Mouse (Mus musculus): ENCODE data around the gene Zfp266. TPM values are rescaled to one million over a fixed set of nuclear protein-coding genes. Genes with fewer than 3 reads are reported as not detected.

Gene Zfp266
- 31.1 TPM for total RNA-seq (2023)

DNA sequence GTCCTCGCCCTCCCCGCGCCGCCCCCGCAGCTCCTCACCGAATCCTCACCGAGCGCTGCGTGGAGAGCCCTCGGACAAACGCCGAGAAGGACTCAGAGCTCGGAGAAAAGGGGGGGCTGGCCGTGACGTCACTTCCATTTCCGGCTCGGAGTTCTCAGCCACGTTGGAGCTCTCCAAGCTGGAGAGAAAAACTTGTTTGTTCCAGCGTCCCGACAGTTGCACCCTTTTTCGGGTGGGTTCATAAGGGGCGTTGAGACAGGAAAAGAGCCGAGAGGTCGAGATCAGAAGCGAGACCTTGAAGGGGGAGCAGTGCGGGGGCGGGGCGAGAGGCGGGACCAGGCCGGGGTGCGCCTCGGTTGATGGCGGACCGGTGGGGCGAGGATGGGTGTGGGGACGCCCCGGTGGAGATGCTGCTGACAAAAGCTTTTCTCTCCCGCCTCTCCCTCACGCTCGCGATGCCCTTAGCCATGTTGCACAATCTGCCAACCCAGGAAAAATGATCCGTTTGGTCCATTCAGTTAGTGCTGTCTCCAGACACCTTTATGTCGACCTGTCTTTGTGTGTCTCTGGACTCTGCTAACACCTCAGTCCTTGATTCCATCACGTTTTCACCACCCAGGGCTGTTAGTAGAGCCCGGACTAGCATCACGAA, at the start of gene Zfp266:
Gene Zfp266, minus strand, starts transcription at position 112 of the 652 bp plus-strand sequence.

DNA sequence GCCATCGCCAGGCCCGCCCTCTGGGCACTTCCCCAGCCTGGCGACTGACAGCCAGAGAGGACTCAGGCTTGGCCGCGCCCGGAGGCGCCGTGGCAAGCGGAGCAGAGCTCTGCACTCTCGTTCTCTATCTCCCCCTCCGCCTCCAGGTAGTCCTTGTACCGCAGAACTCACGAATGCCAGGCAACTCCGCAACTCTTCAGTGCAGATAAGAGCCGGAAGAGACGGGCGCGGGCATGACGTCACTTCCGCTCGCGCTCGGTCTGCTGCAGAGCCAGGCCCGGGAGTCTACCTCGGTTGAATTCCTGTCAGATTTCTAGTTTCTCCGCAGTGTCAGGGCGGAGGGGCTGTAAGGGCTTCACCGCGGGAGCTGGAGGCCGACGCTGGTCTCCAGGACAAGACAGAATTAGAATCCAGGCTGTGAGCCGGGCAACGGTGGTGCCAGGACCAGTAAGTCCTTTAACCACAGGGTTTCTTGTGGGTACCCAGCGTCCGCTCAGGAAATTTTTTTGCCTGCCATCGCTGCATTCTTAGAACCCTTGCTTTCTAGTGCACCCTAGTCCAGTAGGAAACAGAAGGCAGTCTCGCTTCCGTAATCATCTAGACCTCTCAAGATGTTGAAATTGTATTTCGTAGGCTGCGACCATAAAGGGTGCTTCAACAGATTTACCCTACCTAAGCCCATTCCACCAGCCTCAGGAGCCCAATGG, 28.5 kb downstream of the Zfp266 start, which contains the start of gene Zfp426:
Gene Zfp426, minus strand, starts transcription at position 220 of the 707 bp plus-strand sequence.

DNA sequence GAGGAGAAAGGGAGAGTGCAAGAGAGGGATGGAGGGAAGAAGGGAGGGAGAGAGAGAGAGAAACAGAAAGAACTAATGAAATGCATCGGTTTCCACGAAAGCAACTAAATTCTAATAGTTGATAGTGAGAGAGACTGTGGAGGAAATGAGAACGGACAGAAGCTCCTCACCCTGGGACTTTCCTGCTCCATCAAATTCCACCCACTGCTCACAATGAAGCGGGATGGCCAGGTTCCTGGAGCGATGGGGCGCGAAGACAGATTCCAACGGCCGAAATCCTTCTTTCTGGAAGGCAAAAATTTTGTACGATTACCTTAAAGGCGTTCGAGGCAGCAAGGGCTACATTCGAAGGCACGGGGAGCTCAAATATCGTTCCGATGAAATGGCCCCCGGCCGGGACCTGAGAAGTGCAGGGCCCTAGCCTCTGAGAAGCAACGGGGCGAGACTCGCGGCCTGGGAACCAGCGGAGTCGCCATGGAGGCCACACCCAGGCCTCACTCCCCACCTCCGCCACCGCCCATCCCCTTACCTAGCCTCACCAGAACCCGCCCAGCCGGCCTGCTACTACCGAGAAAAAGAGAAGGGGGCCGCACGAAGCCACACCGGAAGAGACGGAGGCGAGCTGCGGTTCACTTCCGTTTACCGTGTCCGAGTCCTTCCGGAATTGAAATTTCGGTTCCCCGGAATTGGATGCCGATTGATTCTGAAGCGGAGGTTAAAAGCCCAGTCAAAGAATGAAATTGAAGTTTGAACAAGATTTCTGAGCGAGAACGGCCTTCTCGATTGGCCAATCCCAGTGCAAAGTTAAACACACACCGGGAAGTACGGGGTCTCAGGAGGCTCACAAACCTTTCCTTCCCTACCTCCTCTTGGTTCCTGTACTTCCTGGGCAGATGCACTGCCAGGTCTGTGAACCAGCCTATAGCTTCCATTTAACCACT, 61.6 kb downstream of the Zfp266 start, which contains the start of gene Zfp26:
Gene Zfp26, minus strand, starts transcription at position 786 of the 941 bp plus-strand sequence.

Other genes with a start within 250 kb of the Zfp266 start
- gene Olfr39, start 239.1 kb downstream of the Zfp266 start, total RNA-seq (2023): not detected
- not detected for gene Olfr873, start 222.9 kb downstream of the Zfp266 start, total RNA-seq (2023)
- gene Olfr18, start 185.3 kb downstream of the Zfp266 start, total RNA-seq (2023): not detected
- gene Zfp560, start 136.2 kb downstream of the Zfp266 start, total RNA-seq (2023): 11.6 TPM
- gene Zfp26, start 61.3 kb downstream of the Zfp266 start, total RNA-seq (2023): 42.2 TPM
- 22.1 TPM for gene Zfp426, start 28.7 kb downstream of the Zfp266 start, total RNA-seq (2023)
- gene Zfp846, start 59.9 kb upstream of the Zfp266 start, total RNA-seq (2023): 6.9 TPM
- gene Ubl5, start 121.5 kb upstream of the Zfp266 start, total RNA-seq (2023): 288 TPM
- 93.1 TPM for gene Fbxl12, start 123.3 kb upstream of the Zfp266 start, total RNA-seq (2023)
- gene Pin1, start 130.7 kb upstream of the Zfp266 start, total RNA-seq (2023): 19.6 TPM
- gene Olfm2, start 224.9 kb upstream of the Zfp266 start, total RNA-seq (2023): not detected

Data from CD8-positive naive resting alpha-beta T cell, adult 57 days (primary cell).